Mouse (Mus musculus) heart, postnatal 0 days (tissue): ENCODE data around the gene Mphosph9.

Experiments used
- CTCF ChIP-seq: IDR thresholded peaks from 2 replicates; pipeline ENCODE4 v1.5.1; 2016; ENCODE audit warnings: antibody characterized with exemption, control low read depth, low read depth
- EP300 ChIP-seq: IDR thresholded peaks from 2 replicates; pipeline ENCODE4 v1.6.1; 2016; ENCODE audit warnings: antibody characterized with exemption, low read depth

DNA sequence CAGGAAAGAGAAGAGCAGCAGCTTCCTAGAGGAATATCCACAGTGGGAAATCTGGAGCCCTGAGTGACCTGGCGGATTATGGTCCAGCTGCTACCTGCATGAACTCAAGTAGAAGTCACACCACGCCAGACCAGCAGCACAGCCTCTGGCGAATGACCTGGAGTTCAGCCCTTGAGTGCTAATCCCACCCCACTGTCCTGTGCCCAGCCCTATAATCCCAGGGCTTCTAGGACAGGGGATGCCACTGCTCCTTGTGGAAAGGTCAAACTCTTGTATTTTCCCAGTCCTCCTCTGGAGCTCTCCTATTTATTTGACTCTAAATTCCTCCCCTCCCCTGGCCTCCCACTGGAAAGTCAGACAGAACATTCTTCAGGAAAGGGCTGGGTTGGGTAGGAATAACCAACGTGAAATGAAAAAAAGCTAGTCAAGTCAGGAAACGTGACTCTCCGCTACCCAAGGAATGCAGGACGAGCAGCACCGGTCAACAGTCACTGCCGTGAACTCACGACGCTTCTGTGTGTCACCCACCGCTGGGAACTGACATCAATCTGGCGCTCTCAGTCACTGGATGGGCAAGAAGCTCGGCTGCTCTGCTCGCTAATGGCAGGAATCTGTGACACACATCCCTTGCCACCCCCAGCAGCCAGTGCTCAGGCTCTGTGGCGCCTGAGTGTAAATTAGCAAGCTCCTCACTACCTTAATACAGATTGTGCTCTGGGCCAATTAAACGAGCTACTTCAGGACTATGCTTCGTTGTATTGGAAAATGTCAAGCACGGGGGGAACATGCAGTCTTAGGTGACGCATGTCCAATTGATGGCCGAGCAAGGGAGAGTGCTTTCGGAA lies 86.7 kb downstream of the Mphosph9 start:
- TF ChIP-seq CTCF: no peak
- TF ChIP-seq EP300: no peak
